Mouse (Mus musculus) midbrain, embryonic 10.5 days (tissue): ENCODE data around the gene Dcun1d1. TPM values are rescaled to one million over a fixed set of nuclear protein-coding genes. Genes with fewer than 3 reads are reported as not detected.

ENCODE experiments used
- DNase-seq: peaks from one replicate; pipeline ENCODE4 v3.0.0-alpha.2; 2017; ENCODE audit warnings: low spot score
- H3K27ac ChIP-seq: fragments of 300-500 bp; sonication (generic); replicated peaks from 2 replicates; pipeline ENCODE4 v1.5.1; 2016; ENCODE audit warnings: mild to moderate bottlenecking
- H3K27me3 ChIP-seq: fragments of 300-500 bp; sonication (generic); 2 replicates; pipeline ENCODE4 v1.6.1; 2016; ENCODE audit warnings: low read depth, mild to moderate bottlenecking; ENCODE audit not compliant: poor library complexity, severe bottlenecking
- H3K36me3 ChIP-seq: fragments of 300-500 bp; sonication (generic); 2 replicates; pipeline ENCODE4 v1.6.1; 2016; ENCODE audit warnings: mild to moderate bottlenecking, moderate library complexity
- H3K4me1 ChIP-seq: fragments of 300-500 bp; sonication (generic); 2 replicates; pipeline ENCODE4 v1.6.1; 2016
- H3K4me3 ChIP-seq: fragments of 300-500 bp; sonication (generic); 2 replicates; pipeline ENCODE4 v1.5.1; 2016; ENCODE audit warnings: mild to moderate bottlenecking, moderate library complexity
- H3K9me3 ChIP-seq: fragments of 300-500 bp; sonication (generic); replicated peaks from 2 replicates; pipeline ENCODE4 v1.6.1; 2016; ENCODE audit warnings: mild to moderate bottlenecking
- WGBS: fragments of 180-500 bp; shearing (Covaris S2); methylation state at CpG from one replicate; pipeline ENCODE4 v1.1.7; 2016; 5-methylcytosine and 5-hydroxymethylcytosine counted together
- polyA plus RNA-seq: library from polyadenylated mRNA; unstranded; fragments of >200 nt; fragmentation: Nextera tagmentation; extraction: Ambion mirVana; gene quantifications from 2 replicates; pipeline ENCODE4 v1.2.1, GENCODE M21; 2016

Dcun1d1 gene
- polyA plus RNA-seq, 1 experiment from 2014 or later: 110 TPM

- WGBS: 92% methylated on average over 2 of the region's 2 CpGs
- Histone ChIP-seq H3K27ac (no peak overlapping the region), H3K9me3 (no peaks in the 10 kb centered on the region), H3K4me3 (no peak overlapping the region), H3K36me3 (no peaks in the 10 kb centered on the region), H3K4me1 (peaks cover 16% of the 10 kb centered on the region), H3K27me3 (no peaks in the 10 kb centered on the region)
- no peak for DNase-seq
These were observed 11.4 kb downstream of the Dcun1d1 start for GRCm38 (mm10) chr3:35925852-35926251.

DNA sequence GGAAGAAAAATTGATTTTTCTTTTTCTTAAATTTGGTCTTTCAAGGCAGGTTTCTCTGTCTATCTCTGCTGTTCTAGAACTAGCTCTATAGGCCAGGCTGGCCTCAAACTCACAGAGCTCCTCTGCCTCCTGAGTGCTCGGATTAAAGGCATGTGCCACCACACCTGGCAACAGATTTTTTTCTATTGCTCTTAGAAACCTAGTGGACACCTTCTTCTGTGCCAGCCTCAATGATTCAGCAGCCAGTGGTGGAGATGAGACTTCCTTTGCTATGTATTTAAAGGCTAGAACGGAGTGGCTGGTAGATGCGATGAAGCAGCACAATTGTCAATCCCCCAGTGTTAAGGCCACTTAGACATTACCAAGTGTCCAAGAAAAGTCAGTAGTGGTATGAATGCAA is 13.2 kb downstream of the Dcun1d1 start:
- 77% methylated on average over 3 of the region's 3 CpGs for WGBS
- DNase-seq: no peak

DNA sequence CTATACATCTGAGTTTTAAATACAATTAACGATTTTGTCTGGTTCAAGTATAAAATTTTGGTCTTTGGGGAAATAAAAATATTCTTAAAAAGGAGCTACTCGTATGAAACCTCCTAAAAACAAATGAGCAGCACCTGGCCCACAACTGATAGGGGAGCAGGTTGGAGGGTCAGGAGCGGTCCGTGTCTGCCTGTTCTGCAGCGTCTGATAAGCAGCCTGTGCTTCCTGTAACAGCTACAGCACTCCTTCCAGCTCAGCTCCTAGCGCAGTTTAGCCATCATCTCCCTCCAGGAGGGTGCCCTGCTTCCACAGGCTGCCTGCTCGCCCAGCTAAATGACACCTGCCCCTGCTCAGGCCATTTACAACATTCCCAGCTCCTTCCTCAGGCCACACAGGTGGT is 13.8 kb downstream of the Dcun1d1 start:
- H3K4me1 ChIP-seq: peaks cover 4% of the 10 kb centered on the region; the same call in 1 of the 2 replicates
- 0 out of 2 replicates have a peak overlapping the region, but pooled peaks have one; percentile 46 for H3K27ac ChIP-seq
- H3K36me3 ChIP-seq: peaks cover 12% of the 10 kb centered on the region
- no peak overlapping the region for H3K4me3 ChIP-seq
- DNase-seq: no peak
- H3K27me3 ChIP-seq: no peaks in the 10 kb centered on the region
- 72% methylated on average over 7 of the region's 7 CpGs for WGBS
- no peaks in the 10 kb centered on the region for H3K9me3 ChIP-seq

More for the DNA sequence above, 13.2 kb downstream of the Dcun1d1 start:
- Histone ChIP-seq H3K27ac (no peak overlapping the region), H3K9me3 (no peaks in the 10 kb centered on the region), H3K36me3 (peaks cover 8% of the 10 kb centered on the region), H3K27me3 (no peaks in the 10 kb centered on the region), H3K4me1 (peaks cover 4% of the 10 kb centered on the region; the same call in 1 of the 2 replicates), H3K4me3 (no peak overlapping the region)

- no peak for DNase-seq
- Histone ChIP-seq H3K4me1 (peaks cover 4% of the 10 kb centered on the region; the same call in 1 of the 2 replicates), H3K27me3 (no peaks in the 10 kb centered on the region), H3K4me3 (no peak overlapping the region), H3K27ac (no peak overlapping the region), H3K36me3 (peaks cover 22% of the 10 kb centered on the region), H3K9me3 (no peaks in the 10 kb centered on the region)
- 89% methylated on average over 4 of the region's 4 CpGs for WGBS
These were observed 14.7 kb downstream of the Dcun1d1 start for GRCm38 (mm10) chr3:35922522-35922921.

DNA sequence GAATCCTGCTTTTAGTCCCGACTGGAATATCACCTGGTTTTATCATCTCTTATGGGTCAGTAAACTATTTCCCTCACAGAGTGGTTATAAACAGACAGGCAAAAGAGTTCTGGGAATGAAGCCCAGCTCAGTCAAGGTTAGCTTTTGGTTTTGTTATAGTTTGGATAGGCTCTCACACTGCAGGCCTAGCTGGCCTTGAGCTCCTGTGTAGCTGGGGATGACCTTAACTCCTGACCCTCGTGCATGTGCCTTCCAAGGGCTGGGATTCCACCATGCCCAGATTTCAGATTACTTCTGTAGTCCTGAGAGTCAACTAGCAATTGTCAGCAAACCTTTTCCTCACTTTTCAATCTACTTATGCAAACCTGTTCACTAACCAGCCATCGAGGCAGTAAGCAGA is 19.0 kb downstream of the Dcun1d1 start:
- Histone ChIP-seq H3K4me3 (no peak overlapping the region), H3K36me3 (peaks cover 61% of the 10 kb centered on the region), H3K27me3 (no peaks in the 10 kb centered on the region), H3K4me1 (peaks cover 4% of the 10 kb centered on the region; the same call in 1 of the 2 replicates), H3K27ac (no peak overlapping the region), H3K9me3 (no peaks in the 10 kb centered on the region; the same call in 1 of the 2 replicates)
- 89% methylated on average over 3 of the region's 3 CpGs for WGBS
- no peak for DNase-seq

DNA sequence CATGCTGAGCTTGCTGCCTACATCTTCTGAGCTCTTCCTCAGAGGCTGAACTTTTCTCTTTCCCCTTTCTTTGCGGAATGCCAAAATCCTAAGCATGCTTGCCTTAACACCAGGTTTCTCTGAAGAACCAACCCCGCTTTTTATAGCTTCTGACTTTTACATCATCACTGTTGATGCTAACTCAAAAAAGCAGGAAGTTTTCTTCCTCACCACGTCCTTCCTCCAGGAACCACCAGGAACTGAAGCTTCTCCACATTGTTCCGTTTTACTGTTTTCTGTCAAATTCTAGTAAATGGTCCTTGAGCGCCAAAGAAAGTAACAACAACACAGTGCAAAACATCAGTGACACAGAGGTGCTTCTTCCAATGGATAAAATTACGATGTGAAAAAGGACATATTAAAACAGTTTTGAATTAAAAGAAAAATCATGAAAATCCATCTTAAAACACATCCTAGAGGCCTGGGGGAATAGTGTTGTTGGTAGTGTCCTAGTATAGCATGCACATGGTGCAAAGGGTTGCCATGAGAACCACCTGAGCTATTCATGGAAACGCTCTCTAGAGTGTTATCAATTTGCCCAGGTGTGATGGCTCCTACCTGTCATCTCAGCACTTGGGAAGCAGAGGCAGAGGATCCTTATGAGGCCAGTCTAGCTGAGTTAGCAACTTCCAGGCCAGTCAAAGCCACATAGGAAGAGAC is 28.1 kb downstream of the Dcun1d1 start:
- 89% methylated on average over 7 of the region's 7 CpGs for WGBS
- peaks cover 66% of the 10 kb centered on the region for H3K36me3 ChIP-seq

GRCm38 (mm10) chr3:35900555-35901204 is 36.6 kb downstream of the Dcun1d1 start:
- H3K9me3 ChIP-seq: no peaks in the 10 kb centered on the region
- H3K4me1 ChIP-seq: no peaks in the 10 kb centered on the region
- no peak overlapping the region for H3K27ac ChIP-seq
- WGBS: 93% methylated on average over 5 of the region's 5 CpGs
- H3K4me3 ChIP-seq: no peak overlapping the region
- peaks cover 72% of the 10 kb centered on the region for H3K36me3 ChIP-seq
- no peak for DNase-seq
- no peaks in the 10 kb centered on the region for H3K27me3 ChIP-seq

More for the DNA sequence above, 28.1 kb downstream of the Dcun1d1 start:
- no peaks in the 10 kb centered on the region for H3K27me3 ChIP-seq
- H3K9me3 ChIP-seq: peaks cover 8% of the 10 kb centered on the region; the same call in 1 of the 2 replicates
- DNase-seq: no peak
- H3K27ac ChIP-seq: no peak overlapping the region
- no peak overlapping the region for H3K4me3 ChIP-seq
- H3K4me1 ChIP-seq: no peaks in the 10 kb centered on the region

DNA sequence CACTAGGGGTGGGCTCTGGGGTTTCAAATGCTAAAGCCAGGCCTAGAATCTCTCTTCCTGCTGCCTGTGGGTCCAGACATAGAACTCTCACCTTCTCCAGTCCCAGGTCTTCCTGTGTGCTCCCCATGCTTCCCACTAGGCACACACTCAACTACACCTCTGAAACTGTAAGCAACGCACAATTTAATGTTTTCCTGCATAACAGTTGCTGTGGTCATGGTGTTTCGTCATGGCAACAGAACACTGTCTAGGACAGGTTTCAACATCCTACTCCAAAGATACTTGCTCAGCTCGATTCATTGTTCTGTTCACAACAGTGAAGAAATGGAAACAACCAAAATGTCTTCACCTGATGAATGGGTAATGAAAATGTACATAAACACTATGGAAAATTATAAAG is 38.1 kb downstream of the Dcun1d1 start:
- no peaks in the 10 kb centered on the region for H3K9me3 ChIP-seq
- DNase-seq: no peak
- H3K36me3 ChIP-seq: peaks cover 64% of the 10 kb centered on the region
- 93% methylated on average over 3 of the region's 3 CpGs for WGBS
- H3K27ac ChIP-seq: no peak overlapping the region
- H3K4me1 ChIP-seq: no peaks in the 10 kb centered on the region
- H3K4me3 ChIP-seq: no peak overlapping the region
- no peaks in the 10 kb centered on the region for H3K27me3 ChIP-seq

- no peaks in the 10 kb centered on the region for H3K9me3 ChIP-seq
- 98% methylated on average over 2 of the region's 2 CpGs for WGBS
- no peak overlapping the region for H3K4me3 ChIP-seq
- no peak overlapping the region for H3K27ac ChIP-seq
- no peaks in the 10 kb centered on the region for H3K4me1 ChIP-seq
- H3K36me3 ChIP-seq: peaks cover 63% of the 10 kb centered on the region
- H3K27me3 ChIP-seq: no peaks in the 10 kb centered on the region
- DNase-seq: no peak
These were observed 39.3 kb downstream of the Dcun1d1 start for GRCm38 (mm10) chr3:35897900-35898299.

GRCm38 (mm10) chr3:35893156-35893555 is 44.1 kb downstream of the Dcun1d1 start:
- no peaks in the 10 kb centered on the region for H3K4me1 ChIP-seq
- no peak overlapping the region for H3K27ac ChIP-seq
- DNase-seq: no peak
- WGBS: 90% methylated on average over 5 of the region's 5 CpGs
- H3K36me3 ChIP-seq: peaks cover 63% of the 10 kb centered on the region
- no peaks in the 10 kb centered on the region for H3K27me3 ChIP-seq
- no peak overlapping the region for H3K4me3 ChIP-seq
- no peaks in the 10 kb centered on the region for H3K9me3 ChIP-seq

DNA sequence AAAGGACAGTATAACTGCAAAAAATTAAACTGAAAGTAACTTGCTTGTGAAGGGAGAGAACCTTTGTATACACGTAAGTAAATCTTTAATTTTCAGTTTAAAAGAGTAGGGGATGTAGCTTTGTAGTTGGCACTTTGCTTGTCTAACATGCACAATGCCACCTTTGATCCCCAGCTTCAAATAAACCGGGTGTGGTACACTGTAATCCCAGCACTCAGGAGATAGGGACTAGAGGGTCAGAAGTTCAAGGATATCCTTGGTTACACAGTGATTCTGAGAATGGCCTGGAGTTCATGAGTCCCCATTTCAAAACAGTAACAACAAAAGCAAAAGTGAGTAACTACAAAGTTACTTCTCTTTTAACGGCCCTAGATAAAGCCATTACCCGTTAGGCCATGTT is 46.1 kb downstream of the Dcun1d1 start:
- no peak for DNase-seq
- Histone ChIP-seq H3K4me3 (no peak overlapping the region), H3K27me3 (no peaks in the 10 kb centered on the region), H3K4me1 (no peaks in the 10 kb centered on the region), H3K36me3 (peaks cover 51% of the 10 kb centered on the region), H3K27ac (no peak overlapping the region), H3K9me3 (no peaks in the 10 kb centered on the region)
- 89% methylated on average over 4 of the region's 4 CpGs for WGBS

DNA sequence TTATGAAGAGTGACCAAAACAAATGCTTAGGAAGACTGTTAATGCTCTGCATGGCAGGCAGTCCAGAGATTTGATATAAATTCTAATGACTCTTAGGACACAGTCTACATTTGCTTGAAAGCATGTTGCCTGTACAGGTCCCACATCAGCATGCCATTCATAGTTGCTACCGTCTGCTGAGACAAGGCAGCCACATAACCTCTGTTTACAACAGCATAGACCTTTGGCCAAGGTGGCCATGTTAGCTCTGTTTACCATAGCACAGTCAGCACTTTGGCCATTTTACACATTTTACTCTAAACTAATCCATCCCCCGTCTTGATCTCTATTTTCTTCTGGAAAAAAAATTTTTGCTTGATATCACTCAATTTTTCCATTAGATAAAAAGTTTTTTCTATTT is 47.7 kb downstream of the Dcun1d1 start:
- WGBS: 94% methylated on average over 2 of the region's 2 CpGs
- Histone ChIP-seq H3K4me3 (no peak overlapping the region), H3K36me3 (peaks cover 44% of the 10 kb centered on the region), H3K4me1 (no peaks in the 10 kb centered on the region), H3K27ac (no peak overlapping the region), H3K27me3 (no peaks in the 10 kb centered on the region), H3K9me3 (no peaks in the 10 kb centered on the region)
- DNase-seq: no peak

GRCm38 (mm10) chr3:35883267-35883666 is 54.0 kb downstream of the Dcun1d1 start:
- Histone ChIP-seq H3K27ac (no peak overlapping the region), H3K36me3 (peaks cover 3% of the 10 kb centered on the region; the same call in 1 of the 2 replicates), H3K27me3 (no peaks in the 10 kb centered on the region), H3K9me3 (peaks cover 6% of the 10 kb centered on the region; the same call in 1 of the 2 replicates), H3K4me3 (no peak overlapping the region), H3K4me1 (no peaks in the 10 kb centered on the region)
- no peak for DNase-seq
